Mouse (Mus musculus): ENCODE measurements around the gene Gbgt1.

DNA sequence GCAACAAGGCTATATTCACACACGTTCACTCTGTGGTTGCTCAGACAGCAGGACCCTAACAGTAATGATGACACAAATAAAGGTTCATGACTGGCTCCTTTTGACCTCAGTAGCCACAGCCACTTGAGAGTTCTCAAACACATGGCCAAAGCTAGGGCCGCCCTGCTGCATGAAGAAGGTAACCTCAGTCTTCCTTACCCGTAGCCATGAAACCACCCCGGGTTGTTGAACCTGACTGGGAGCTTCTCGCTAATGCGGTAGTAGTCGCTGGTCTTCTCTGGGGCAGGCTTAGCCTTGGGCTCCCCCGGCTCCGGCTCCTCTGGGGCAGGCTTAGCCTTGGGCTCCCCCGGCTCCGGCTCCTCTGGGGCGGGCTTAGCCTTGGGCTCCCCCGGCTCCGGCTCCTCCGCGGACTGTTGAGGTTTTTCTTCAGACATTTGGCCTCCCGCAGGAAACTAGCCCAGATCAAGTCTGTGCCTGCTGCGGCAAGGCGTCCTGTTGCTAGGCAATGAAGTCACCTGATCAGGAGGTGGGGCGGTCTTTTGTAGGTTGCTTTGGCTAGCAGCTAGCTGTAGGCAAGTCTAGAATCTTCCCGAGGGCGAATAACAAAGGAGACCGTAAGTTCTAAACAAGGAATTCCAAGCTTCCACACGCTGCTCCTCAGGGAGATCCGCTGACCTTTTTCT, 30.7 kb upstream of the Gbgt1 start, which contains the start of gene 1700007K13Rik:
- TF ChIP-seq POLR2A (IDR thresholded peaks at IDR 0.05; ENCODE audit: control insufficient read depth, extremely low read depth, insufficient read depth, low read length, poor library complexity): no peak
- TF ChIP-seq CTCF (IDR thresholded peaks at IDR 0.05; ENCODE audit: borderline replicate concordance, control insufficient read depth, extremely low read depth, insufficient read depth, low read length, poor library complexity): no peak

All from thymus, adult 2 months (tissue).